Comparison of ENCODE assay signal across 10 mouse cellular contexts in the genomic region with DNA sequence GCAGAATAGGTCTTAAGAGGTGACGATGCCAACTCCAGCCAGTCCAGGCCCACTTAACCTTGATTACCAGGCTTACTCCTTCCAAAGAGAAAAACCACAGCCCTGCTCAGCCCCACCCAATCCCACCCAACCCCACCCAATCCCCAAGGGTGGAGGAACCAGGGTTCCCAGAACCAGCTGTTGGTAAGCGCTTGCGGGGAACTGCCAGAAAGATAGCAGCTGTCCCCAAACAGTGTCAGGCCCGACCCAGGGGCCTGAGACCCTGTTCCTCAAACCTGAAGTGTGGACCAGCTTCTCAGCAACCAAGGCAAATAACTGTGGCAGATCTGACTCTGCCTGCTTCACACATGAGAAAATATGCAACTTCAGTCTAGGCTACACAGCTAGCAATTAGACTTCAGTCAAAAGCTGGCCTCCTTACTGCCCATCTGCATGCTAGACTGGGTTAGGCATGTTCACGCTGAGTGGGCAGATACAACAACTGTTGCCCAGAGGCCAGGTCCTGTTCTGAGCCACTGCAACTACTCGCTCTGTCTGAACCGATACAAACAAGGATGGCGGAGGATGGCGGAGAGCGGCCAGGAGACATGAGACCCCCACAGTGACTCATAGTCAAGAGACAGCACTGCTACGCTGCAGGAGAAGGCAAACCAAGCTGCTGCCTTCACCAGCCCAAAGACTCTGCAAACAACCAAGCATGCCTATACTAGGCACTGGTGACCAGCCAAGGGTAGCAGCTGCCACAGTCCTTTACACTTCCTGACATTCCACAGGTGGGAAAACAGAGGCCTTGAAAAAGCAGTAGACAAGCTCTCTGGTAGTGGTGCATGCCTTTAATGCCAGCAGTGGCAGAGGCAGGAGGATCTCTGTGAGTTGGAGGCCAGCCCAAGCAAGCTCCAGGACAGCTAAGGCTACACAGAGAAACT. TPM values are rescaled to one million over a fixed set of nuclear protein-coding genes. Genes with fewer than 3 reads are reported as not detected.
DNase-seq lines count a peak whose midpoint lies in the region; ATAC-seq and TF ChIP-seq lines count a peak whose summit lies in the region.
"Had no signal": no experiment of that assay in that cellular context is flagged by ENCODE, and none has a peak within 500 bp of the region (broad histone marks: within the 10 kb centered on the region; RNA-seq: fewer than 3 reads in every experiment).

No protein-coding gene starts in this region.

- no peak for DNase-seq in frontal cortex, postnatal 25 days (ENCODE audit: low spot score in 2 of 2)
- DNase-seq in spleen, adult 2 months (ENCODE audit: low read depth in 1 of 2, low spot score in 2 of 2), result no peak
- DNase-seq in spleen, postnatal 14 days (ENCODE audit: low spot score in 2 of 2), result no peak
- no peak for DNase-seq in limb, embryonic 10.5 days (ENCODE audit: low spot score)
- no peak for DNase-seq in cerebellum, adult 11 months
- no peak for DNase-seq in ovary, postnatal 14 days (ENCODE audit: low spot score)
- DNase-seq: cerebellum, postnatal 10 days; layer of hippocampus, postnatal 36 days had no signal

- peaks cover 53% of the 10 kb centered on the region for H3K4me1 ChIP-seq in spleen, adult 2 months (ENCODE audit: control insufficient read depth, insufficient read depth, insufficient read length)
- H3K4me1 ChIP-seq in limb, embryonic 10.5 days, result peaks cover 60% of the 10 kb centered on the region

- no peaks in the 10 kb centered on the region for H3K9me3 ChIP-seq in limb, embryonic 10.5 days (replicated peaks)

- no peak for TF ChIP-seq POLR2A in spleen, adult 2 months (IDR thresholded peaks at IDR 0.05; ENCODE audit: low read depth, low read length)

- 37% methylated on average over 11 of the region's 11 CpGs for WGBS in spleen, adult 2 months
- 89% methylated on average over 11 of the region's 11 CpGs for WGBS in limb, embryonic 10.5 days

- ATAC-seq in frontal cortex, adult (ENCODE audit: low TSS enrichment), result peak; percentile 8
- ATAC-seq in CD4-positive, CD25-positive, alpha-beta regulatory T cell, adult 4 months, result no peak

- peak overlapping the region; percentile 51 for H3K27ac ChIP-seq in spleen, adult 2 months (ENCODE audit: insufficient read depth, low read length)
- peak overlapping the region; percentile 20; the same call in 1 of the 2 replicates for H3K27ac ChIP-seq in limb, embryonic 10.5 days

- no peak overlapping the region for H3K4me3 ChIP-seq in spleen, adult 2 months (ENCODE audit: extremely low read depth, insufficient read depth, insufficient read length)
- H3K4me3 ChIP-seq in limb, embryonic 10.5 days, result no peak overlapping the region

- no peaks in the 10 kb centered on the region for H3K36me3 ChIP-seq in spleen, adult 2 months (ENCODE audit: control insufficient read depth, insufficient read depth, low read length)
- 0 out of 2 replicates have a peak, but pooled peaks cover 2% of the 10 kb centered on the region for H3K36me3 ChIP-seq in limb, embryonic 10.5 days

- no peak for TF ChIP-seq CTCF in spleen, adult 2 months (IDR thresholded peaks at IDR 0.05; ENCODE audit: extremely low read depth, insufficient read depth, insufficient read length, insufficient replicate concordance)

- H3K27me3 ChIP-seq in spleen, adult 2 months (ENCODE audit: control insufficient read depth, insufficient read depth, low read length), result no peaks in the 10 kb centered on the region
- H3K27me3 ChIP-seq in limb, embryonic 10.5 days (ENCODE audit: low read depth, poor library complexity, severe bottlenecking), result no peaks in the 10 kb centered on the region

RNA-seq across cellular contexts. Expression of gene Tspan14, which starts 4.0 kb away (rescaled TPM):
- 60.0 and 65.4 TPM in 2 replicates for polyA plus RNA-seq in spleen, adult 2 months (2012; rRNA removed)
- polyA plus RNA-seq in limb, embryonic 10.5 days (2016; fragmentation: Nextera tagmentation; extraction: Ambion mirVana), result 75.3 and 77.6 TPM in 2 replicates
- polyA plus RNA-seq in CD4-positive, CD25-positive, alpha-beta regulatory T cell, adult 4 months (2017; shearing (Covaris generic)), result 10 to 100 TPM; 62.4 to 88.4 TPM

RNA-seq across cellular contexts. Expression of gene Fam213a, which starts 51.0 kb away (rescaled TPM):
- 10.5 and 22.1 TPM in 2 replicates for polyA plus RNA-seq in spleen, adult 2 months (2012; rRNA removed)
- polyA plus RNA-seq in limb, embryonic 10.5 days (2016; fragmentation: Nextera tagmentation; extraction: Ambion mirVana), result 27.5 and 37.0 TPM in 2 replicates
- 10 to 100 TPM; 12.4 to 13.4 TPM for polyA plus RNA-seq in CD4-positive, CD25-positive, alpha-beta regulatory T cell, adult 4 months (2017; shearing (Covaris generic))
